Comparison of ENCODE assay signal across 13 mouse cellular contexts in the genomic region with DNA sequence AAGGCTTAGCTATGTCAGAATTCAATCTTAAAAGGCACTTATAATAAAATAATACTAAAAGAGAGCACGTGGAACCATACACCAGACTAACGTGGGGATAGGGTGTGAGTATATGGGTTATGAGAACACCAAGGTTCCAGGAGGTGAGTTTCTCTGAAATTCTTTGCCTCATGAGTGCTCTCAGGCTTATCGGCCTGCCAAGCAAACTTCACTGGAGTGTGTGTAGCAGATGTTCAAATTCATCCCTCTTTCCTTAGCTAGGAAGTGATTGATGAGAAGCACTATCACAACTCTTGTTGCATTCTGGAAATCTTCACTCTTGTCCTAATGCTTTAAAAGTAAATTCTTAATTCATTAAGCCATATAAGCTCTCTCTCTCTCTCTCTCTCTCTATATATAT. TPM values are rescaled to one million over a fixed set of nuclear protein-coding genes. Genes with fewer than 3 reads are reported as not detected.
"Had no signal": no experiment of that assay in that cellular context is flagged by ENCODE, and none has a peak within 500 bp of the region (broad histone marks: within the 10 kb centered on the region; RNA-seq: fewer than 3 reads in every experiment).

No protein-coding gene starts in this region.

- DNase-seq: lung, adult 18-20 months; lung, embryonic 14.5 days; lung, postnatal 10 days; lung, postnatal 4 days; midbrain, embryonic 14.5 days; right cerebral cortex, postnatal 25 days; thymus, adult 2 months; thymus, postnatal 25 days; thymus, postnatal 4 days had no signal

- ATAC-seq: midbrain, embryonic 16.5 days had no signal

RNA-seq across cellular contexts. Expression of a gene that starts 9.1 kb away (rescaled TPM):
- total RNA-seq: megakaryocyte, adult 5-6 weeks; megakaryocyte-erythroid progenitor cell, adult 5-6 weeks; neutrophil, adult 5-6 weeks had no signal

RNA-seq across cellular contexts. Expression of a gene that starts 26.3 kb away (rescaled TPM):
- total RNA-seq: megakaryocyte, adult 5-6 weeks; megakaryocyte-erythroid progenitor cell, adult 5-6 weeks had no signal

RNA-seq across cellular contexts. Expression of a gene that starts 35.4 kb away (rescaled TPM):
- total RNA-seq: megakaryocyte, adult 5-6 weeks; megakaryocyte-erythroid progenitor cell, adult 5-6 weeks; neutrophil, adult 5-6 weeks had no signal
